Mouse (Mus musculus): ENCODE results near the gene Scamp3. TPM values are rescaled to one million over a fixed set of nuclear protein-coding genes. Genes with fewer than 3 reads are reported as not detected.

Gene Scamp3
- total and polyA plus RNA-seq, 3 experiments = 4.5 to 72.7 (median 12.5) TPM

DNA sequence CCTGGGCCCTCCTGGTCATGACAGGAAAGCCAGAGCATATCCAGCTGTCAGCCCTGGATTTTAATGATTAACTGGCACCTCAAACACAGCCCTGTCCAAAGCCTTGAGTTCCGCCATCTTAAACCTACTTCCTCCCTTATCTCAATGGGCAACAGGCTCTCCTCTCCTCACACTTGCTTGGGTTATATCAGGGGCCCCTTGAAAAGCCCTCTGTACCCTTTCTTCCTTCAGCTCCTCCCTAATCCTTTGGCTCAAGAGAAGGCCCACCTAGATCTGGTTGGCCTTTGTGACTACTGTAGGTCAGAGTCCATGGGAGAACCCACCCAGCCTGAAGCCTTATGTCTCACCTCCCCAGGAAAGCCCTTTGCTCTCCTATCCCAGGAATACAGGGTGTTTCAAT, 43.5 kb upstream of the Scamp3 start:
- Histone ChIP-seq H3K79me2 (replicated peaks; ENCODE audit: control insufficient read depth, extremely low read depth, insufficient read depth, poor library complexity, severe bottlenecking) (no peaks in the 10 kb centered on the region), H3K27ac (ENCODE audit: insufficient read depth, low read depth) (no peak overlapping the region), H3K9me3 (replicated peaks; ENCODE audit: low read length) (no peaks in the 10 kb centered on the region), H3K27me3 (replicated peaks) (peaks cover 15% of the 10 kb centered on the region), H3K4me1 (ENCODE audit: control insufficient read depth in 1 of 2, insufficient read depth in 2 of 2) (no peaks in the 10 kb centered on the region), H3K4me3 (replicated peaks in 1 of 3; ENCODE audit: low read depth in 2 of 3, low read length in 2 of 3, poor library complexity in 1 of 3) (no peak overlapping the region), H3K36me3 (replicated peaks in 1 of 2; ENCODE audit: control insufficient read depth in 1 of 2, insufficient read depth in 1 of 2, low read length in 1 of 2) (no peaks in the 10 kb centered on the region), H3K9ac (ENCODE audit: insufficient read depth, low read depth) (no peak overlapping the region), H3K4me2 (ENCODE audit: insufficient read depth, low read depth, poor library complexity, severe bottlenecking) (no peak overlapping the region)
- no peak for TF ChIP-seq E2F4 (IDR thresholded peaks at IDR 0.05; ENCODE audit: insufficient replicate concordance, low read depth, low read length)
- no peak for TF ChIP-seq MAFK (IDR thresholded peaks at IDR 0.05; ENCODE audit: insufficient replicate concordance, low read length)
- TF ChIP-seq BHLHE40 (IDR thresholded peaks at IDR 0.05; ENCODE audit: low read depth, low read length) = no peak
- TF ChIP-seq JUN (IDR thresholded peaks at IDR 0.05; ENCODE audit: insufficient read depth, low read depth, low read length) = no peak
- no peak for TF ChIP-seq ZMIZ1 (IDR thresholded peaks at IDR 0.05; ENCODE audit: low read depth, low read length)
- dilution Hi-C loops (cut with MboI; ENCODE audit: extremely low pct_ligation_motif_present, extremely low pct_unique_long_range_greater_than_20kb, low sequenced_read_pairs) (no loop called here), in situ Hi-C loops (cut with MboI; ENCODE audit: low pct_ligation_motif_present, low pct_unique_long_range_greater_than_20kb, low sequenced_read_pairs) (no loop called here)
- no peak for DNase-seq (ENCODE audit: extremely low read depth)

DNA sequence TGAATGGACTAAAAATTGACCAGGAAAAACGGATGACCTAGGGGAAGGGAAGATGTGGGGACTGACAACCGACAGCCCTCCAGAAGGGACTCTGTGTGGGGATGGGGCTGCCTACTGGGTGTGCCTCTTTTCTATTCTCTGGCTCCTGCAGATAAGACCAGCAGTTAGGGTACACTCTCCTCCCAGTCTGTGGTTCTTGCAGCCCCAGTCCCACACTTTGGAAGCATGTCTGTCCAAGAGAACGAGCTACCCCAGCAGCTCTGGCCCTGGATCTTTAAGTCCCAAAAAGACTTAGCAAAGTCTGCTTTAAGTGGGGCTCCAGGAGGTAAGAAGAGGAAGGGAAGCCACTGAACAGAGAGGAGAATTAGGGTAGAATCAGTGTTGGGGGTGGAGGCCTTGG, 41.3 kb upstream of the Scamp3 start, which contains the start of gene Pklr:
Gene Pklr, plus strand, starts transcription at position 185 of the 400 bp plus-strand sequence.
- Histone ChIP-seq H3K79me2 (replicated peaks; ENCODE audit: control insufficient read depth, extremely low read depth, insufficient read depth, poor library complexity, severe bottlenecking) (no peaks in the 10 kb centered on the region), H3K9ac (ENCODE audit: insufficient read depth, low read depth) (no peak within 1 kb of the TSS), H3K36me3 (replicated peaks in 1 of 2; ENCODE audit: control insufficient read depth in 1 of 2, insufficient read depth in 1 of 2, low read length in 1 of 2) (no peaks in the 10 kb centered on the region), H3K9me3 (replicated peaks; ENCODE audit: low read length) (no peaks in the 10 kb centered on the region), H3K27me3 (replicated peaks) (peaks cover 13% of the 10 kb centered on the region), H3K4me2 (ENCODE audit: insufficient read depth, low read depth, poor library complexity, severe bottlenecking) (no peak within 1 kb of the TSS), H3K27ac (ENCODE audit: insufficient read depth, low read depth) (no peak within 1 kb of the TSS), H3K4me3 (replicated peaks in 1 of 3; ENCODE audit: low read depth in 2 of 3, low read length in 2 of 3, poor library complexity in 1 of 3) (no peak within 1 kb of the TSS), H3K4me1 (ENCODE audit: control insufficient read depth in 1 of 2, insufficient read depth in 2 of 2) (no peaks in the 10 kb centered on the region)
- dilution Hi-C loops (cut with MboI; ENCODE audit: extremely low pct_ligation_motif_present, extremely low pct_unique_long_range_greater_than_20kb, low sequenced_read_pairs) (no loop called here), in situ Hi-C loops (cut with MboI; ENCODE audit: low pct_ligation_motif_present, low pct_unique_long_range_greater_than_20kb, low sequenced_read_pairs) (no loop called here)
- TF ChIP-seq SMC3 (IDR thresholded peaks at IDR 0.05; ENCODE audit: low read depth, low read length) = no peak
- no peak for TF ChIP-seq UBTF (IDR thresholded peaks at IDR 0.05; ENCODE audit: low read depth, low read length)
- no peak for TF ChIP-seq IRF4 (IDR thresholded peaks at IDR 0.05; ENCODE audit: low read depth, low read length)
- no peak for TF ChIP-seq MEF2A (IDR thresholded peaks at IDR 0.05; ENCODE audit: borderline replicate concordance, low read depth, low read length)
- no peak for TF ChIP-seq POLR2A (IDR thresholded peaks at IDR 0.05; ENCODE audit: low read depth, low read length)
- no peak for DNase-seq (ENCODE audit: extremely low read depth)

DNA sequence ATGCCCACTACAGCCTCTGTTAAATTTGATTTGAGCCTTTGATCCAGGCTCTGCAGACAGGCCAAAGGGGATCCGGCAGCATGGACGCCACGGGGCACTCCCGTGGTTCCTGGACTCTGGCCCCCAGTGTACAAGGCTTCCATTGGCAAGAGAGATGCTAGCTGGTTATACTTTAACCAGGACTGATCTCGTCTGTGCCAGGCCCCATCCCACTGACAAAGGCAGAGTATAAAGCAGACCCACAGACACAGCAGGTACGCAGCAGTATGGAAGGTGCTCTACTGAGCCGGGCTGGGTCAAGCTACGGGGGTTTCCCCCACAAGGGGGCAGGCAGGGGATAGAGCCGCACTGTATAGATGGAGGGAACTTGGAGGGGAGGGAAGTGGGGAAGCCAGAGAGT, 40.9 kb upstream of the Scamp3 start:
- in situ Hi-C loops (cut with MboI; ENCODE audit: low pct_ligation_motif_present, low pct_unique_long_range_greater_than_20kb, low sequenced_read_pairs) (no loop called here), dilution Hi-C loops (cut with MboI; ENCODE audit: extremely low pct_ligation_motif_present, extremely low pct_unique_long_range_greater_than_20kb, low sequenced_read_pairs) (no loop called here)
- no peak overlapping the region for H3K4me2 ChIP-seq (ENCODE audit: insufficient read depth, low read depth, poor library complexity, severe bottlenecking)
- H3K9me3 ChIP-seq (replicated peaks; ENCODE audit: low read length) = no peaks in the 10 kb centered on the region
- peaks cover 13% of the 10 kb centered on the region for H3K27me3 ChIP-seq (replicated peaks)
- no peak overlapping the region for H3K27ac ChIP-seq (ENCODE audit: insufficient read depth, low read depth)
- no peaks in the 10 kb centered on the region for H3K4me1 ChIP-seq (ENCODE audit: control insufficient read depth in 1 of 2, insufficient read depth in 2 of 2)
- no peak overlapping the region for H3K9ac ChIP-seq (ENCODE audit: insufficient read depth, low read depth)
- H3K36me3 ChIP-seq (replicated peaks in 1 of 2; ENCODE audit: control insufficient read depth in 1 of 2, insufficient read depth in 1 of 2, low read length in 1 of 2) = no peaks in the 10 kb centered on the region
- peak in 1 of 2 experiments; percentile 41; a peak in 2 of 4 replicates for TF ChIP-seq CTCF (conservative IDR thresholded peaks at IDR 0.05 in 1 of 2, IDR thresholded peaks at IDR 0.05 in 1 of 2; ENCODE audit: low read depth in 2 of 2, low read length in 2 of 2)
- no peak for TF ChIP-seq BHLHE40 (IDR thresholded peaks at IDR 0.05; ENCODE audit: low read depth, low read length)
- TF ChIP-seq MAX (IDR thresholded peaks at IDR 0.05; ENCODE audit: low read length) = no peak
- TF ChIP-seq ZMIZ1 (IDR thresholded peaks at IDR 0.05; ENCODE audit: low read depth, low read length) = no peak
- TF ChIP-seq IRF4 (IDR thresholded peaks at IDR 0.05; ENCODE audit: low read depth, low read length) = no peak
- H3K79me2 ChIP-seq (replicated peaks; ENCODE audit: control insufficient read depth, extremely low read depth, insufficient read depth, poor library complexity, severe bottlenecking) = no peaks in the 10 kb centered on the region
- H3K4me3 ChIP-seq (replicated peaks in 1 of 3; ENCODE audit: low read depth in 2 of 3, low read length in 2 of 3, poor library complexity in 1 of 3) = no peak overlapping the region
- no peak for DNase-seq (ENCODE audit: extremely low read depth)
